Mouse (Mus musculus) kidney, adult 8-10 months (tissue): Measurements from ENCODE around the gene Map1lc3b.
"Not testable (repeated sequence)": the region's sequence is repeated elsewhere in the genome, so short reads cannot be mapped to it uniquely, and the experiment has no call there.

ENCODE experiments used
- DNase-seq, 2 experiments: peaks; one replicate each; pipeline ENCODE4 v3.0.0; 2022

Gene Map1lc3b

DNA sequence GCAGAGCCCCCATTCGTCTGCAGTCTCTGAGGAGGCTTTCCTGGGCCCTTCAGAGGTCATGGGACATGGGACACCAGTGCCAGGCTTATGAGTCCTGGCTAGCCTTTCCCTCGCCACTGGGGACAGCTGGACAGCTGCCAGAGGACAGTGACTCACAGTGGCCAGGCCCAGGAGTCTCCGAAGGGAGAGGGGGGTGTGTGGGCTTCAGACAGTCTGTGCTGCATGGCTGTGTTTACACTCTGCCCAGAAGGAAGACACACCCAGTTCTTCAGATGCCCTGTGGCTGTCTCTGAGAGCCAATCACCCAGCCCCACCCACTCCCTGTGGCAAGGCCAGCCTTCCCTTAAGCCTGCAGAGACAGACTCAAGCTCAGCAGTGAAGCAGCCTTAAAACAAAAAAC is 16.9 kb upstream of the Map1lc3b start:
- peak in 1 of 2 experiments; percentile 34 for DNase-seq

DNA sequence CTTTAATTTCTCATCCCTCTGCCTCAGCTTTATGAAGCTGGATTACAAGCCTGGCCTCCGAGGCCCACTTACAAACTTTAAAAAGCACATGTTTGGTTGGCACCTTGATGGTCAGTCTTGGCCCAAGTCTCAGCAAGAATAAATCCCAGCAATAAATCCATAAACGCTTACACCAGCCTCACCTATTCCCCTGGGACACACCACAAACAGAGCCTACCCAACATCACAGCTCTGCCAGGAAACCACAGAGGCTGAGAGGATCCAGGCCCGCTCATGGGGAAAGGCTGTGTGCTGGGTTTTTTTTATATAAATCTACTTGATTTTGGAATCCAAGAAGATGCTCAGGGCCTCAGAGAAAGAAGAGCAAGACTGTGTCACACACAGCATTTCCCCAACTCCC is 14.5 kb upstream of the Map1lc3b start:
- no peak for DNase-seq

GRCm38 (mm10) chr8:121577751-121578675 is 12.1 kb upstream of the Map1lc3b start:
- DNase-seq, result no peak

DNA sequence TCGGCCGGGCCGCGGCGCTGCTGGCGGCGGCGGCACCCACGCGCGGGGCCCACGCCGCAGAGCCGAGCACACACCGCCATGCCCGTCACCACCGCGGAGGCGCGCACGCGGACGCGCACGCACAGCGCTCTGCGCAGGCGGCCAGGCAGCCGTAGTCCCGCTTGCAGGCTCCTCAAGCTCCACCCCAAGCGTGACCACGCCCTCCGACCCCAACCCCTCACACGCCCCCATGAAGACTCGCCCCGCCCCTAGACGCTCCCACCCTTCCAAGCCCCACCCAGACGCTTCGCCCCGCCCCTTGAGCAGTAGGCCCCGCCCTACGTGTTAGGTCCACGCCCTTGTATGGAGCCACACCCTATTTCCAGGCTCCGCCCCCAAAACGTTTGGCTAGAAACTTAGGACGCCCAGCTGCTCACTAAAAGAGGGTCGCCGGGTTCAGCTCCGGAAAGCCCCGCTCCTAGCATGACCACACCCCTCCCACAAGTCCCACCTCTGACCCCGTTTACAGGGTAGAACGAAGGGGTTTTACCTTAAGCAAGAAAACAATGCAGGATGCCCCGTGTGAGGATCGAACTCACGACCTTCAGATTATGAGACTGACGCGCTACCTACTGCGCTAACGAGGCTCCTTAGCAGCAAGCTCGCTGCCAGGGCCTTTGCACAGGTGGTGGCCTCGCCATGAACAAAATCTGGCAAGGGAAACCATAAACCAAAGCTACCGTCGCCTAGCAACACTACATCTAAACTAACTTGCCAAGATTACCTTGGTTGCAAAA is 11.3 kb upstream of the Map1lc3b start, which contains the start of gene Fbxo31:
Gene Fbxo31 (minus strand): TSS at position 131 of the 776 bp plus-strand sequence.
- DNase-seq, result peak; percentile 95 to 96

GRCm38 (mm10) chr8:121580465-121580864 is 9.7 kb upstream of the Map1lc3b start:
- no peak for DNase-seq

DNA sequence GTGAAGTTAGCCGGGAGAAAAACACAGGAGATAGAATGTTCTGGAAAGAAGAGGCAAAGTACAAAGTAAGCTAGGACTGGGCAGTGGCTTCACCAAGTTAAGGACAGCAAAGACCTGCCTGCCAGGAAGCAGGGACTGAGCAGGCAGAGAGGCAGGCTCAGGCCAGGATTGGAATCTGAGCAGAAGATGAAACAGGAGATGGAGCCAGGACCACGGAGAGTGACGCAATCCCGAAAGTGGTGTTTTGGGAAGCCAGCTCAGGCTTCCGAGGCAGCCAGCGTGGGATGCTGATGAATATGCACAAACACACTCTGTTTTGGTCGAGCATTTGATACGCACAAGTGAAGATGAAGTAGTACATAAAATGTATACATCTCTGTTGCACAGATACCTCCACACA is 6.5 kb upstream of the Map1lc3b start:
- no peak for DNase-seq

DNA sequence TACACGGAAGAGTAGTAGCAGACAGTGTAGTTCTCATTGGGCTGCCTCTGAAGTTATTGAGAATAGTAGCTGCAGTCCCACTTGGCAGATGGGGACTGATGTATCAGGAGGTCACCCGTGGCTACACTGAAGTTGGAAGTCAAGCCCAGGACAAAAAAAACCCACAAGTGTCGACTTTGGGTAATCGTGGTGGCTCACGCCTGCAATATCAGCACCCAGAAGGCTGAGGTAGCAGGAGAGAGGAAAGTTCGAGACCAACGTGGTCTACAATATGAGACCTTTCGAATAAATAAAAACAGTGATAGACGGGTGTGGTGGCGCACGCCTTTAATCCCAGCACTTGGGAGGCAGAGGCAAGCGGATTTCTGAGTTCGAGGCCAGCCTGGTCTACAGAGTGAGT is 5.4 kb upstream of the Map1lc3b start:
- DNase-seq, result no peak

GRCm38 (mm10) chr8:121585159-121585825 is 4.9 kb upstream of the Map1lc3b start:
- peak; percentile 100 for DNase-seq

DNA sequence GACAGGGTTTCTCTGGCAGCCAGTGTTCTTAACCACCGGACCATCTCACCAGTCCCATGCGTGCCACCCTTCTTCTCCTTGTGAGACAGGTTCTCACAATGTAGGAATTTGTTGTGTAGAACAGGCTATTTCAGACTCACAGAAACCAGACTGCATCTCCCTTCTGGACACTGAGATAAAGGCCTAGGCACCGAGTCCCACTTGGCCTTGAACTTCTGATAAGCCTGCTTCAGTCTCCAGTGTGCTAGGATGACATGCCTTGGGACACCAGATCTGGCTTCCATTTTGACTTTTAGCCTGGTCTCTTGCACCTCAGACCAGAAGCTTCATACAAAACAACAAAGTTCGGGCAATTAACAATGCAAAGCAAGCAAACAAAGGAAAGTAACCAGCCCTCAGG is 1.4 kb upstream of the Map1lc3b start:
- no peak for DNase-seq

GRCm38 (mm10) chr8:121589205-121589726 is 895 bp upstream of the Map1lc3b start:
- DNase-seq, result no peak

DNA sequence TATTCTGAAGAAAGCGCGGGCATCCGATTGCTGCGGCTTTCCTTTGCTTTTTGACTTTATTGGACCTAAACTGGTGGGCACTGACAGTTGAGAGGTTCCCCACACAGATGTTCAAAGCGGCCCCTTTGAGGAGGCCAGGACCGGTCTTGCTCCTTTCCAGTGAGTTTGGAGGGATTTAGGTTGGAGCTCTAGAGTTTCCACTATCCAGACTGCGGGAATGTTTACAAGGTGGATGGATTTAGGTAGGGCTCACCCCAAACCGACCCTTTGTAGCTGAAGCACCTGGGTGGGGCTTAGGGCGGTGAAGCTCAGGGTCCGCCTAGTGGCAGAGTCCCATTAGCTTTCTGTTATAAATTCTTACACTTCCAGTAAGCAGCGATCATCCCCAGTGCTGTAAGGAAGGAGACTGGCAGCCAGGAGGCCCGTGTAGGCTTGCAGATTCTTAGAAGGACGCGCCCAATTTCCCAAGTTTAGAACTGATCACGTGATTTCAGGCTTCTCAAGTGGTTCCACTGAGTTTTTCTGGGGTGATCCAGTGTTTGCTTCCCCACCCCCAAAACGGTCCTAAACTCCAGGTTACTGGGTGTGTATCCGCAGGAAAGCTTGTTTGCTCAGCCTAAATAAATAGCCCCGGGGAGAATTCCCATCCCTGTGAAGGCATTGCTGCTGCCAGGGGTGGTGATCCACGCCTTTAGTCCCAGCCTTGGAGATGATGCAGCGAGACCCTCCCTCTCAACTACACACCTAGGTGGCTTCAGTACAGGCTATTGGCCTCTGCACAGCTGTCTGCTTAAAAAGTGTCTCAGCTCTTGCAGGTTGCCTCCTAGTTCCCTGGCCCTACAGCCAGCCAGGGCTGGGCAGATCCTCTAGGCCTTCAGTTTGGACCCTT is 1.3 kb downstream of the Map1lc3b start:
- peak in 1 of 2 experiments; percentile 42 for DNase-seq

DNA sequence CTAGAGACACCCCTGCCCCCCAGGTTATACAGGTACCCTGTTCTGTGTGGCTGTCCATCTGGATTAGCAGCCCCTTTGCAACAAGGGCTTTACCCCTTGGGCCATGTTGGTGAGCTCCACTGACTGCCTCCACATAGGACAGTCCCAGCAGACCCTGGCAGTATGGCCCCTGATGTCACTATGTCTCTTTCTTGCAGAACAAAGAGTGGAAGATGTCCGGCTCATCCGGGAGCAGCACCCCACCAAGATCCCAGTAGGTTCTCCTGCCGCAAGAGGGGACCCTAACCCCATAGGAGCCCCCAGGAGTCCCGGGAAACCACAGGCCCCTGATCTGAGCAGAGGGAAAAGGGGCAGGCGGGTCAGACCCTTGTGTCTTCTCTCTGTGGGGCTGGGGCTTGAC is 3.1 kb downstream of the Map1lc3b start:
- no peak for DNase-seq

DNA sequence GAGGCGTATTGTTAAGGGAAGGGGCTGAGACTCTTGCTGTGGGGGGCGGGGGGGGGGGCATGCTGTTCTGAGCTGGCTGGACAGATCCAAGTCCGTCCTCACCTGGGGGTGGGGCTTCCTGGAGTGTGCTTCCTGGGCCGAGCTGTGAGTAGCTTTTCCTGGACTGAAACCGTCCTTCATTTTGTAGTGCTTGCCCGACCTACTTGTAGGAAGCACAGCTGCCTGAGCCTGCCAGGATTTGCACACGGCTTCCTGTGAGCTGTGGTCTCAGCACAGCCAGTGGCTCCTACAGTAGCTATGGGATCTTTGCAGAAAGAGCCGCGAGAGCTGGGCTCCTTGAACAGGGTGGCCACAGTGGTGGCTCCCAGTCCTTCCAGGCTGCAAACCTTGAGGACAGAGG is 3.8 kb downstream of the Map1lc3b start:
- DNase-seq, result peak in 1 of 2 experiments; percentile 54

DNA sequence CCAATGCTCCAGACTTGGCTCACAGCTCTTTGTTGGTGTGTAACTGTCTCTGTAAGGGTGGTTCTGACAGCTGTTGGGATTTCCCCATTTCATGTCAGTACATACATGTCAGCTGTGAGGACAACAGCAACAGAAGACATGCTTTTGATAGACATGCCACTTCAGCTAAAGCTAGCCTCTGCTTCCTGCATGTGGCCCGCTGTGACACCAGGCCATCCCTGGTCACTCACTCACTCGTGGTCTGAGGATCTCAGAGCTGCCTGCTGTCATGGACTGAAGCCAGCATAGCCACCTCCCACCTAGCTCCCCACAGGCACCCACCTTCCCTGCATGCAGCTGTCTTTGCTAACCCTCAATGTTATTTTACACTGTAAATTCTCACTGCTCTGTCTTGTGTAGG is 7.3 kb downstream of the Map1lc3b start:
- not testable (repeated sequence) for DNase-seq

DNA sequence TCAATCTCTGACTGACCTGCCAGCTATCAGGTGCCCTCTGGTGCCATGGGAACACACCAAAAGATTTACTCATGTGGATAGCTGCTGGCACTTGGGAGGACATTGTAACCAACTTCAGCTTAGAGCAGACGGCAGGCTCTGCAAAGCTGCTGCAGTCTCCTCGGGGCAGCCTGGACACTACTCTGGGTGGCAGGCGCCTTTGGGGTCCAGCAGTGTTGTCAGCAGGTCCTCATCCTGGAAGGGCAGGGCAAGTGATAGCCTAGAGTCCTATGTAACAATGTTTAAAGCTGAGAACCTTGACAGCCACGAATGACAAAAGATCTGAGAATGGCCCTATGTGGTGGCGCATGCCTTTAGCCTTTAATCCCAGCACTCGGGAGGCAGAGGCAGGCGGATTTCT is 8.0 kb downstream of the Map1lc3b start:
- DNase-seq, result no peak

- DNase-seq, result peak; percentile 85 to 90
These were observed 8.7 kb downstream of the Map1lc3b start for GRCm38 (mm10) chr8:121598892-121599291.

GRCm38 (mm10) chr8:121599842-121600241 is 9.7 kb downstream of the Map1lc3b start:
- no peak for DNase-seq

DNA sequence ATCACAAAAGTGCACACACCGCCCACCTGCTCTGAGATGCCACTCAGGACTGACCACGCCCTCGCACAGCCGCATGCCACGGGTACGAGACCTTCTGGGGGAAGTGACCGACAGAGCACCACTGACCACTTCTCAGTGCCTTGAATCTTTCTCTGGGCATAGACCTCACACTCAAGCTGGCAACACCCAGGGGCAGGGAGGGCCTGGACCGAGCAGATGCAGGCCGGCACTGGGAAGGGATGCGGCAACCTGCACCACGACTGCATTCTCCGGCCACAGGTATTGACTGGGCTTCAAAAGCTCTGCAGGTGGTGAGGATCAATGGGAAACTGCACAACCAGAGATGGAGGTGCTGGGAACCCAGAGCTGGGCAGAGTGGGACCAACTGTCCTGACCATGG is 12.2 kb downstream of the Map1lc3b start:
- DNase-seq, result no peak

GRCm38 (mm10) chr8:121602860-121603259 is 12.7 kb downstream of the Map1lc3b start:
- peak; percentile 72 to 83 for DNase-seq

GRCm38 (mm10) chr8:121603801-121604200 is 13.6 kb downstream of the Map1lc3b start:
- DNase-seq, result no peak

DNA sequence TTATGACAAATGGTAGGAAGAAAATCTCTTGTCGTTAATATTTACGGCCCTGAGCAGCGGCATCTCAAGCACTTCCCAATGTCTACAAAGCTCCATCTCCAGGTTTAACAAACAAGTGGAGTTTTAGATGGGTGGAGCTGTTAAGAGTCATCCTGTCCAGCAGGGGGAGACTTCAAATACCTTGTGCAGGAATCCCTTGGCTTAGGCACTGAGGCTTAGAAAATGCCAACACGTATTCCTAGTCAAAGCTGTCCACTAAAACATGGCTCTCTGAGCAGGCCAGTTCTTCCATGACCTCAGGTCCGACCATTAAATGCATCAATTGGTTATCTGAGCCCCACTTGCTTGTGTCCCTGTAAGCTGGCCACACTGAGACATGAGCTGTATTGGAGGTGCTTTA is 17.5 kb downstream of the Map1lc3b start:
- no peak for DNase-seq

GRCm38 (mm10) chr8:121609251-121609650 is 19.1 kb downstream of the Map1lc3b start:
- DNase-seq, result no peak
